Mouse (Mus musculus) embryonic facial prominence, embryonic 10.5 days (tissue): Measurements from ENCODE around the gene Katnal1. TPM values are rescaled to one million over a fixed set of nuclear protein-coding genes. Genes with fewer than 3 reads are reported as not detected.

Source experiments
- DNase-seq: peaks from one replicate; pipeline ENCODE4 v3.0.0-alpha.2; 2017; ENCODE audit warnings: low spot score
- H3K27ac ChIP-seq: fragments of 300-500 bp; sonication (generic); replicated peaks from 2 replicates; pipeline ENCODE4 v1.5.1; 2016; ENCODE audit warnings: mild to moderate bottlenecking
- H3K27me3 ChIP-seq: fragments of 300-500 bp; sonication (generic); replicated peaks from 2 replicates; pipeline ENCODE4 v1.6.1; 2016; ENCODE audit warnings: low read depth, mild to moderate bottlenecking; ENCODE audit not compliant: poor library complexity, severe bottlenecking
- H3K36me3 ChIP-seq: fragments of 300-500 bp; sonication (generic); replicated peaks from 2 replicates; pipeline ENCODE4 v1.6.1; 2016; ENCODE audit warnings: mild to moderate bottlenecking, moderate library complexity
- H3K4me1 ChIP-seq: fragments of 300-500 bp; sonication (generic); 2 replicates; pipeline ENCODE4 v1.6.1; 2016
- H3K4me3 ChIP-seq: fragments of 300-500 bp; sonication (generic); 2 replicates; pipeline ENCODE4 v1.5.1; 2016; ENCODE audit warnings: mild to moderate bottlenecking, moderate library complexity
- H3K9me3 ChIP-seq: fragments of 300-500 bp; sonication (generic); 2 replicates; pipeline ENCODE4 v1.6.1; 2016; ENCODE audit warnings: mild to moderate bottlenecking
- WGBS: fragments of 180-500 bp; shearing (Covaris S2); methylation state at CpG from one replicate; pipeline ENCODE4 v1.1.7; 2016; 5-methylcytosine and 5-hydroxymethylcytosine counted together
- polyA plus RNA-seq: library from polyadenylated mRNA; unstranded; fragments of >200 nt; fragmentation: Nextera tagmentation; extraction: Ambion mirVana; gene quantifications from 2 replicates; pipeline ENCODE4 v1.2.1, GENCODE M21; 2016

Katnal1 gene
- polyA plus RNA-seq, 1 experiment from 2014 or later, result 20.2 TPM

- peaks cover 15% of the 10 kb centered on the region for H3K4me1 ChIP-seq
- no peak overlapping the region for H3K4me3 ChIP-seq
- no peaks in the 10 kb centered on the region for H3K9me3 ChIP-seq
- H3K36me3 ChIP-seq, result no peaks in the 10 kb centered on the region
- DNase-seq, result peak; percentile 53
- peak overlapping the region; percentile 70 for H3K27ac ChIP-seq
- WGBS, result 41% methylated on average over 15 of the region's 15 CpGs
- H3K27me3 ChIP-seq, result no peaks in the 10 kb centered on the region
Observed at GRCm38 (mm10) chr5:148950064-148950463, 20.9 kb upstream of the Katnal1 start.

GRCm38 (mm10) chr5:148948577-148948976, 19.5 kb upstream of the Katnal1 start:
- no peaks in the 10 kb centered on the region for H3K36me3 ChIP-seq
- no peaks in the 10 kb centered on the region for H3K27me3 ChIP-seq
- DNase-seq, result no peak
- no peak overlapping the region for H3K27ac ChIP-seq
- no peak overlapping the region for H3K4me3 ChIP-seq
- H3K9me3 ChIP-seq, result no peaks in the 10 kb centered on the region
- peaks cover 20% of the 10 kb centered on the region for H3K4me1 ChIP-seq
- WGBS, result 76% methylated on average over 9 of the region's 9 CpGs

GRCm38 (mm10) chr5:148947412-148947811, 18.3 kb upstream of the Katnal1 start:
- no peak overlapping the region for H3K4me3 ChIP-seq
- H3K36me3 ChIP-seq, result no peaks in the 10 kb centered on the region
- no peaks in the 10 kb centered on the region for H3K27me3 ChIP-seq
- H3K4me1 ChIP-seq, result peaks cover 18% of the 10 kb centered on the region
- no peak for DNase-seq
- no peak overlapping the region for H3K27ac ChIP-seq
- 70% methylated on average over 4 of the region's 4 CpGs for WGBS
- peaks cover 5% of the 10 kb centered on the region; the same call in 1 of the 2 replicates for H3K9me3 ChIP-seq

GRCm38 (mm10) chr5:148946787-148947186, 17.7 kb upstream of the Katnal1 start:
- Histone ChIP-seq H3K27me3 (no peaks in the 10 kb centered on the region), H3K27ac (no peak overlapping the region), H3K36me3 (no peaks in the 10 kb centered on the region), H3K4me1 (peaks cover 18% of the 10 kb centered on the region), H3K9me3 (peaks cover 5% of the 10 kb centered on the region; the same call in 1 of the 2 replicates), H3K4me3 (no peak overlapping the region)
- 76% methylated on average over 5 of the region's 5 CpGs for WGBS
- peak; percentile 40 for DNase-seq

- Histone ChIP-seq H3K4me1 (peaks cover 18% of the 10 kb centered on the region), H3K27ac (no peak overlapping the region), H3K4me3 (no peak overlapping the region), H3K36me3 (no peaks in the 10 kb centered on the region), H3K9me3 (peaks cover 5% of the 10 kb centered on the region; the same call in 1 of the 2 replicates), H3K27me3 (no peaks in the 10 kb centered on the region)
- no peak for DNase-seq
- WGBS, result 88% methylated on average over 2 of the region's 2 CpGs
Observed at GRCm38 (mm10) chr5:148945735-148946134, 16.6 kb upstream of the Katnal1 start.

GRCm38 (mm10) chr5:148944024-148944423, 14.9 kb upstream of the Katnal1 start:
- Histone ChIP-seq H3K9me3 (peaks cover 5% of the 10 kb centered on the region; the same call in 1 of the 2 replicates), H3K4me1 (peaks cover 14% of the 10 kb centered on the region), H3K4me3 (no peak overlapping the region), H3K27ac (no peak overlapping the region), H3K27me3 (no peaks in the 10 kb centered on the region), H3K36me3 (no peaks in the 10 kb centered on the region)
- 79% methylated on average over 8 of the region's 8 CpGs for WGBS
- DNase-seq, result no peak

GRCm38 (mm10) chr5:148943444-148943843, 14.3 kb upstream of the Katnal1 start:
- Histone ChIP-seq H3K4me3 (no peak overlapping the region), H3K27ac (no peak overlapping the region), H3K36me3 (no peaks in the 10 kb centered on the region), H3K27me3 (no peaks in the 10 kb centered on the region), H3K4me1 (peaks cover 14% of the 10 kb centered on the region), H3K9me3 (peaks cover 5% of the 10 kb centered on the region; the same call in 1 of the 2 replicates)
- 78% methylated on average over 10 of the region's 10 CpGs for WGBS
- no peak for DNase-seq

GRCm38 (mm10) chr5:148942957-148943356, 13.8 kb upstream of the Katnal1 start:
- Histone ChIP-seq H3K4me3 (no peak overlapping the region), H3K4me1 (peaks cover 14% of the 10 kb centered on the region), H3K27ac (no peak overlapping the region), H3K27me3 (no peaks in the 10 kb centered on the region), H3K9me3 (peaks cover 5% of the 10 kb centered on the region; the same call in 1 of the 2 replicates), H3K36me3 (no peaks in the 10 kb centered on the region)
- 69% methylated on average over 11 of the region's 11 CpGs for WGBS
- no peak for DNase-seq

GRCm38 (mm10) chr5:148942305-148942704, 13.2 kb upstream of the Katnal1 start:
- Histone ChIP-seq H3K27me3 (no peaks in the 10 kb centered on the region), H3K4me3 (no peak overlapping the region), H3K27ac (no peak overlapping the region), H3K4me1 (peaks cover 14% of the 10 kb centered on the region), H3K9me3 (peaks cover 5% of the 10 kb centered on the region; the same call in 1 of the 2 replicates), H3K36me3 (no peaks in the 10 kb centered on the region)
- 95% methylated on average over 6 of the region's 6 CpGs for WGBS
- no peak for DNase-seq

GRCm38 (mm10) chr5:148941867-148942266, 12.7 kb upstream of the Katnal1 start:
- 91% methylated on average over 10 of the region's 10 CpGs for WGBS

GRCm38 (mm10) chr5:148939948-148940382, 10.8 kb upstream of the Katnal1 start:
- Histone ChIP-seq H3K9me3 (peaks cover 5% of the 10 kb centered on the region; the same call in 1 of the 2 replicates), H3K4me1 (peaks cover 20% of the 10 kb centered on the region), H3K27ac (no peak overlapping the region; the same call in 1 of the 2 replicates), H3K36me3 (no peaks in the 10 kb centered on the region), H3K27me3 (no peaks in the 10 kb centered on the region), H3K4me3 (no peak overlapping the region)
- DNase-seq, result peak; percentile 29
- WGBS, result 68% methylated on average over 11 of the region's 11 CpGs

More at GRCm38 (mm10) chr5:148941867-148942266, 12.7 kb upstream of the Katnal1 start:
- Histone ChIP-seq H3K27ac (no peak overlapping the region), H3K4me1 (peaks cover 14% of the 10 kb centered on the region), H3K4me3 (no peak overlapping the region), H3K27me3 (no peaks in the 10 kb centered on the region), H3K36me3 (no peaks in the 10 kb centered on the region), H3K9me3 (peaks cover 5% of the 10 kb centered on the region; the same call in 1 of the 2 replicates)
- DNase-seq, result no peak

- H3K4me1 ChIP-seq, result peaks cover 27% of the 10 kb centered on the region
- no peak overlapping the region for H3K27ac ChIP-seq
- H3K4me3 ChIP-seq, result no peak overlapping the region
- no peaks in the 10 kb centered on the region for H3K36me3 ChIP-seq
- DNase-seq, result no peak
- WGBS, result 91% methylated on average over 3 of the region's 3 CpGs
- no peaks in the 10 kb centered on the region for H3K9me3 ChIP-seq
- H3K27me3 ChIP-seq, result no peaks in the 10 kb centered on the region
Observed at GRCm38 (mm10) chr5:148936516-148936951, 7.4 kb upstream of the Katnal1 start.

- 0 out of 2 replicates have a peak overlapping the region, but pooled peaks have one; percentile 26 for H3K27ac ChIP-seq
- no peaks in the 10 kb centered on the region for H3K27me3 ChIP-seq
- 82% methylated on average over 6 of the region's 6 CpGs for WGBS
Observed at GRCm38 (mm10) chr5:148935871-148936270, 6.8 kb upstream of the Katnal1 start.

More at GRCm38 (mm10) chr5:148935871-148936270, 6.8 kb upstream of the Katnal1 start:
- H3K36me3 ChIP-seq, result no peaks in the 10 kb centered on the region
- H3K4me3 ChIP-seq, result no peak overlapping the region
- H3K9me3 ChIP-seq, result no peaks in the 10 kb centered on the region
- no peak for DNase-seq
- peaks cover 29% of the 10 kb centered on the region for H3K4me1 ChIP-seq
